Mouse (Mus musculus): Measurements from ENCODE around the gene Gpx2. TPM values are rescaled to one million over a fixed set of nuclear protein-coding genes. Genes with fewer than 3 reads are reported as not detected.
"Not testable (repeated sequence)": the region's sequence is repeated elsewhere in the genome, so short reads cannot be mapped to it uniquely, and the experiment has no call there.

Gene Gpx2
- polyA plus RNA-seq, 1 experiment from 2014 or later, result 91.0 TPM

- Histone ChIP-seq H3K9ac (ENCODE audit: low read depth, low read length) (no peak overlapping the region), H3K4me2 (ENCODE audit: low read depth, low read length) (no peak overlapping the region), H3K27ac (ENCODE audit: low read length) (no peak overlapping the region), H3K4me3 (ENCODE audit: low read length) (no peak overlapping the region), H3K27me3 (replicated peaks; ENCODE audit: control insufficient read depth, insufficient read depth, low read length) (no peaks in the 10 kb centered on the region), H3K9me3 (ENCODE audit: control insufficient read depth, low read length) (no peaks in the 10 kb centered on the region), H3K4me1 (ENCODE audit: control insufficient read depth, insufficient read depth, low read length) (no peaks in the 10 kb centered on the region), H3K36me3 (ENCODE audit: control insufficient read depth, insufficient read depth, low read length) (no peaks in the 10 kb centered on the region)
- no peak for ATAC-seq
- WGBS, result 89% methylated on average over 4 of the region's 4 CpGs
These were observed 15.7 kb upstream of the Gpx2 start for GRCm38 (mm10) chr12:76811006-76811405.

DNA sequence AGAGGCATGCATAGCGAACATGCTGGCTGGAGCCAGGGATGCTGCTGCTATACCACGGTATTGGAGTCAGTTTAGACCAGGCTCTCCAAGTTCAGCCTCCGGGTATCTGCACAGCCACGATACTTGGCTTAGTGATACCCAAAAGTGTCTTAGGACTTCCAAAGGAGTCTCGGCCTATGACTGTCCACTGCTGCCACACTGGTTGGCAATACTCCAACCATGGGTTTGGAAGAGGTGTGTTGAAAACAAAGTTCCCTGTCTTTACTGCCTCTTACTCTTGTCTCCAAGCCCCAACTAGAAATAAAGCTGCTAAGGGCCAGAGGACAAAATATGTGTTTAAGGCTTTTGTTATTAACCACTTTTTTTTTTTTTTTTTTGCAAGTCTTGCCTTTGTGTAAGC lies 15.1 kb upstream of the Gpx2 start:
- H3K4me1 ChIP-seq (ENCODE audit: control insufficient read depth, insufficient read depth, low read length), result no peaks in the 10 kb centered on the region
- no peak for ATAC-seq
- no peaks in the 10 kb centered on the region for H3K9me3 ChIP-seq (ENCODE audit: control insufficient read depth, low read length)
- H3K4me2 ChIP-seq (ENCODE audit: low read depth, low read length), result no peak overlapping the region
- 92% methylated on average over 5 of the region's 5 CpGs for WGBS
- H3K4me3 ChIP-seq (ENCODE audit: low read length), result no peak overlapping the region
- no peak overlapping the region for H3K27ac ChIP-seq (ENCODE audit: low read length)
- H3K9ac ChIP-seq (ENCODE audit: low read depth, low read length), result no peak overlapping the region
- H3K36me3 ChIP-seq (ENCODE audit: control insufficient read depth, insufficient read depth, low read length), result no peaks in the 10 kb centered on the region
- H3K27me3 ChIP-seq (replicated peaks; ENCODE audit: control insufficient read depth, insufficient read depth, low read length), result no peaks in the 10 kb centered on the region

DNA sequence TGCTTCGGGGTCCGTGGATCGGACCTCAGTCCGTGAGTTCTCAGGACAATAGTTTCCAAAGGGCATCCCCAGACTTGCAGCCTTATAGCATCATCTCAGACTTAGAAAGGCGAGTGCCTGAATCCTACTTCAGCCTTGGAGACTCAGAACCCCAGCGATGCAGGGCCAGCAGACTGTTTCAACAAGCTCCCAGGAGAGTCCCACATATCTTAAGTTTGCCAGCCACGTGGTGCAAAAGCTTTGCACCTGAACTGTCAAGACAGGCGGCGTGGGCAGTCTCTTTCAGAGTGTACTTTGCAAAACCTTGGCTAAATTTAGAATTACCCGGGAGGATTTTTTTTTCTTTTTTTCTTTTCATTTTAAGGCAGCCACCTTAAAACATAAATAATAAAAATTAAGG lies 12.4 kb upstream of the Gpx2 start:
- Histone ChIP-seq H3K4me2 (ENCODE audit: low read depth, low read length) (no peak overlapping the region), H3K27me3 (replicated peaks; ENCODE audit: control insufficient read depth, insufficient read depth, low read length) (no peaks in the 10 kb centered on the region), H3K4me3 (ENCODE audit: low read length) (no peak overlapping the region), H3K27ac (ENCODE audit: low read length) (no peak overlapping the region), H3K4me1 (ENCODE audit: control insufficient read depth, insufficient read depth, low read length) (no peaks in the 10 kb centered on the region), H3K9me3 (ENCODE audit: control insufficient read depth, low read length) (no peaks in the 10 kb centered on the region), H3K9ac (ENCODE audit: low read depth, low read length) (no peak overlapping the region), H3K36me3 (ENCODE audit: control insufficient read depth, insufficient read depth, low read length) (no peaks in the 10 kb centered on the region)
- no peak for ATAC-seq
- WGBS, result 83% methylated on average over 10 of the region's 10 CpGs

- Histone ChIP-seq H3K4me2 (ENCODE audit: low read depth, low read length) (no peak overlapping the region), H3K9ac (ENCODE audit: low read depth, low read length) (no peak overlapping the region), H3K27ac (ENCODE audit: low read length) (no peak overlapping the region), H3K4me3 (ENCODE audit: low read length) (no peak overlapping the region), H3K36me3 (ENCODE audit: control insufficient read depth, insufficient read depth, low read length) (no peaks in the 10 kb centered on the region), H3K27me3 (replicated peaks; ENCODE audit: control insufficient read depth, insufficient read depth, low read length) (no peaks in the 10 kb centered on the region), H3K4me1 (ENCODE audit: control insufficient read depth, insufficient read depth, low read length) (no peaks in the 10 kb centered on the region), H3K9me3 (ENCODE audit: control insufficient read depth, low read length) (no peaks in the 10 kb centered on the region)
- WGBS, result 87% methylated on average over 10 of the region's 10 CpGs
- ATAC-seq, result no peak
These were observed 9.9 kb upstream of the Gpx2 start for GRCm38 (mm10) chr12:76805056-76805811.

DNA sequence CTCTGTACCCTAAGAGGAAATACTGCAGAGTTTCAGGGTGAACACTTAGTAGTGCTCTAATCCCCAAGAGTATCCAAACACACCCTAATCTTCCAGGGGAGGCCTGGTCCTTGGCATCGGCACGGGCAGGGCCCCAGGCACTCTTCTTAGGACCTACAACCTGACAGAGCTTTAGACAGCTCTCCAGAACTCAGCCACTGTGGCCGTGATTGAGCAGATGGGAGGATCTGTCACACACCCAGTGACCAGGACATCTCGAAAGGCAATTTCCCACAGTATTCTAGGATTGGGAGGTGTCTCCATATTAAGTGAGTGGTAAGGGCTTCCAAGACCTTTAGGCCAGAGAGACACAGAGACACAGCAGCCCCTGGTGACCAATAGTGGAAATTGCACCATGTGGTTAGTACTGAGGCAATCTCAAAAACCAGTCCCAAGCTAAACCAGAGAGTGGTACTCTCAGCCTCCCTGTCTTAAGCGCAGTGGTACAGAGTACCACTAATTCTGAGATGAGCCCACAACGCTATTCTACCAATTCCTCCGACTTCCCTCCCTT lies 8.4 kb upstream of the Gpx2 start:
- no peaks in the 10 kb centered on the region for H3K27me3 ChIP-seq (replicated peaks; ENCODE audit: control insufficient read depth, insufficient read depth, low read length)
- WGBS, result 52% methylated on average over 7 of the region's 7 CpGs
- no peak overlapping the region for H3K4me2 ChIP-seq (ENCODE audit: low read depth, low read length)
- no peaks in the 10 kb centered on the region for H3K9me3 ChIP-seq (ENCODE audit: control insufficient read depth, low read length)
- H3K36me3 ChIP-seq (ENCODE audit: control insufficient read depth, insufficient read depth, low read length), result no peaks in the 10 kb centered on the region
- peak; percentile 62 for ATAC-seq
- H3K27ac ChIP-seq (ENCODE audit: low read length), result no peak overlapping the region
- H3K4me3 ChIP-seq (ENCODE audit: low read length), result no peak overlapping the region
- H3K9ac ChIP-seq (ENCODE audit: low read depth, low read length), result no peak overlapping the region
- H3K4me1 ChIP-seq (ENCODE audit: control insufficient read depth, insufficient read depth, low read length), result no peaks in the 10 kb centered on the region

- Histone ChIP-seq H3K27ac (ENCODE audit: low read length) (no peak overlapping the region), H3K9me3 (ENCODE audit: control insufficient read depth, low read length) (no peaks in the 10 kb centered on the region), H3K9ac (ENCODE audit: low read depth, low read length) (no peak overlapping the region), H3K27me3 (replicated peaks; ENCODE audit: control insufficient read depth, insufficient read depth, low read length) (no peaks in the 10 kb centered on the region), H3K4me1 (ENCODE audit: control insufficient read depth, insufficient read depth, low read length) (no peaks in the 10 kb centered on the region; the same call in 1 of the 2 replicates), H3K4me2 (ENCODE audit: low read depth, low read length) (no peak overlapping the region), H3K4me3 (ENCODE audit: low read length) (no peak overlapping the region), H3K36me3 (ENCODE audit: control insufficient read depth, insufficient read depth, low read length) (no peaks in the 10 kb centered on the region)
- ATAC-seq, result no peak
- 93% methylated on average over 10 of the region's 10 CpGs for WGBS
These were observed 7.7 kb upstream of the Gpx2 start for GRCm38 (mm10) chr12:76803028-76803427.

DNA sequence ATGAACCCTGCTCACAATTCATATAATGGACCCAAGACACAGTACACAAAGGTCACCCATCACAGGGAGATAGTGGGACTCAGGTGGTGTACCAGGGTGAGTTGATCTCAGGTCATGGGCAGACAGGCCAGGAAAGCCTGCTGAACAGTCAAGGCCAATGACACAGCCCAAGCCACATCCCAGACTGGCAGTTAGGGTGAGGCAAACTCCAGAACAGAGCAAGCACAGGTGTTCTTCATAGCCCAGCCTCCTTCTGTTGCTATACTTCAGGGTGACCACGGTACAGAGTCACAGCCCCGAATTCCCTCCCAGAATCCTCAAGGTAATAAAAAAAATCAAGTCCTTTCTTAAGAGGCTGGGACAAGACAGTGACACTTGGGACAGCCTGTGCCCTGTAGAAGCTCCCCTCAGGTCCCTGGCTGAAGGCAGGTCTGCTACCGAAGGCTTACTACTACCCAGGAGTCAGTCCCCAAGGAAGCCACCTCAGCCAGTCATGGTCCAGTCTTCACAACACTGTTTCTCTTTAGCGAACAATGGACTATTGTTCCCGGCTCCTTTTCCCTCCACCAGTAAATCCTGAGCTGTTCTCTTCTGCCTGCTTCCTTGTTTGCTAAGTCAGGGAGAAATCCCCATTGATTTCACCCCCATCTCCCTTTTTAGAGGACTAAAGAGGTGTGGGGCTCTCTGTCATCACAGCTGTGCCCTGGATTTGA lies 2.8 kb upstream of the Gpx2 start:
- Histone ChIP-seq H3K4me2 (ENCODE audit: low read depth, low read length) (no peak overlapping the region), H3K4me3 (ENCODE audit: low read length) (no peak overlapping the region), H3K27me3 (replicated peaks; ENCODE audit: control insufficient read depth, insufficient read depth, low read length) (no peaks in the 10 kb centered on the region), H3K27ac (ENCODE audit: low read length) (0 out of 2 replicates have a peak overlapping the region, but pooled peaks have one; percentile 33), H3K9ac (ENCODE audit: low read depth, low read length) (no peak overlapping the region), H3K9me3 (ENCODE audit: control insufficient read depth, low read length) (no peaks in the 10 kb centered on the region), H3K36me3 (ENCODE audit: control insufficient read depth, insufficient read depth, low read length) (no peaks in the 10 kb centered on the region), H3K4me1 (ENCODE audit: control insufficient read depth, insufficient read depth, low read length) (no peaks in the 10 kb centered on the region; the same call in 1 of the 2 replicates)
- ATAC-seq, result peak; percentile 68
- WGBS, result 47% methylated on average over 5 of the region's 5 CpGs

- no peak overlapping the region for H3K9ac ChIP-seq (ENCODE audit: low read depth, low read length)
- H3K27ac ChIP-seq (ENCODE audit: low read length), result peak overlapping the region; percentile 22; the same call in 1 of the 2 replicates
- 69% methylated on average over 7 of the region's 7 CpGs for WGBS
- H3K27me3 ChIP-seq (replicated peaks; ENCODE audit: control insufficient read depth, insufficient read depth, low read length), result no peaks in the 10 kb centered on the region
- no peaks in the 10 kb centered on the region for H3K36me3 ChIP-seq (ENCODE audit: control insufficient read depth, insufficient read depth, low read length)
- ATAC-seq, result peak; percentile 50
- H3K9me3 ChIP-seq (ENCODE audit: control insufficient read depth, low read length), result no peaks in the 10 kb centered on the region
- H3K4me3 ChIP-seq (ENCODE audit: low read length), result no peak overlapping the region
- no peak overlapping the region for H3K4me2 ChIP-seq (ENCODE audit: low read depth, low read length)
- H3K4me1 ChIP-seq (ENCODE audit: control insufficient read depth, insufficient read depth, low read length), result no peaks in the 10 kb centered on the region; the same call in 1 of the 2 replicates
These were observed 1.7 kb upstream of the Gpx2 start for GRCm38 (mm10) chr12:76796938-76797539.

GRCm38 (mm10) chr12:76792540-76792939 lies 2.8 kb downstream of the Gpx2 start:
- H3K27me3 ChIP-seq (replicated peaks; ENCODE audit: control insufficient read depth, insufficient read depth, low read length); H3K27ac ChIP-seq (ENCODE audit: low read length); H3K36me3 ChIP-seq (ENCODE audit: control insufficient read depth, insufficient read depth, low read length); ATAC-seq; H3K4me2 ChIP-seq (ENCODE audit: low read depth, low read length); H3K9me3 ChIP-seq (ENCODE audit: control insufficient read depth, low read length); H3K4me1 ChIP-seq (ENCODE audit: control insufficient read depth, insufficient read depth, low read length); H3K4me3 ChIP-seq (ENCODE audit: low read length); H3K9ac ChIP-seq (ENCODE audit: low read depth, low read length): not testable (repeated sequence)
- WGBS, result 55% methylated on average over 14 of the region's 14 CpGs

All from intestine, embryonic 16.5 days (tissue).